In the genomic region with DNA sequence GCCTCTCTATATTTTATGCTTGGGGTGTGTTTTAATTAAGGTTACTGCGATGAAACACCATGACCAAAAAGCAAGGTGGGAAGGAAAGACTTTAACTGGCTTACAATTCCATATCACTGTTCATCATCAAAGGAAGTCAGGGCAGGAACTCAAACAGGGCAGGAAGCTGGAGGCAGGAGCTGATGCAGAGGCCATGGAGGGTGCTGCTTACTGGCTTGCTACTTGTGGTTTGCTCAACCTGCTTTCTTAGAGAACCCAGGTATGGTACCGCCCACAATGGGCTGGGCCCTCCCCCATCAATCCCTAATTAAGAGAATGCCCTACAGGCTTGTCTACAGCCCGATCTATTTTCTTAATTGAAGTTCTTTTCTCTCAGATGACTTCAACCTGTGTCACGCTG, we compare ENCODE assay signal across 14 mouse cellular contexts. TPM values are rescaled to one million over a fixed set of nuclear protein-coding genes. Genes with fewer than 3 reads are reported as not detected.
"Had no signal": no experiment of that assay in that cellular context is flagged by ENCODE, and none has a peak within 500 bp of the region (broad histone marks: within the 10 kb centered on the region; RNA-seq: fewer than 3 reads in every experiment).

No protein-coding gene starts in this region.

- H3K4me3 ChIP-seq: midbrain, embryonic 10.5 days; midbrain, embryonic 12.5 days; myocyte; neural tube, embryonic 13.5 days; neural tube, embryonic 15.5 days had no signal

- H3K27ac ChIP-seq: midbrain, embryonic 10.5 days; midbrain, embryonic 12.5 days; neural tube, embryonic 13.5 days; neural tube, embryonic 15.5 days had no signal

- DNase-seq: lung, embryonic 14.5 days; lung, postnatal 10 days; lung, postnatal 4 days; midbrain, embryonic 14.5 days; retina, postnatal 1 day; spleen, adult 18-20 months; thymus, adult 18-20 months; thymus, postnatal 14 days; thymus, postnatal 36 days had no signal

RNA-seq across cellular contexts. Expression of gene Pomc, which starts 56.5 kb away (rescaled TPM):
- polyA plus RNA-seq: myocyte had no signal
